Mouse (Mus musculus) mouse embryonic stem cell (cell line): ENCODE data around the gene Tufm.

ENCODE experiments used
- in situ Hi-C, 2 experiments: fragments of 300-500 bp; cut with MboI; formaldehyde crosslinking; loops; 1 replicate in 1 of 2; 3 replicates in 1 of 2; pipeline ENCODE4 v1.14.3; 2019 to 2020; ENCODE audit warnings: low sequenced_read_pairs in 2 of 2, low pct_unique_long_range_greater_than_20kb in 1 of 2, mixed read lengths in 1 of 2; ENCODE audit not compliant: unreplicated experiment in 1 of 2

Gene Tufm

GRCm38 (mm10) chr7:126463547-126463946 lies 23.6 kb upstream of the Tufm start:
- in situ Hi-C loops = no loop called here

GRCm38 (mm10) chr7:126464121-126464520 lies 23.0 kb upstream of the Tufm start:
- in situ Hi-C loops = no loop called here

- in situ Hi-C loops = no loop called here
Measured at GRCm38 (mm10) chr7:126464836-126465235, 22.3 kb upstream of the Tufm start.

GRCm38 (mm10) chr7:126465246-126466030 lies 21.7 kb upstream of the Tufm start:
- in situ Hi-C loops = no loop called here

- in situ Hi-C loops = no loop called here
Measured at GRCm38 (mm10) chr7:126466116-126466515, 21.0 kb upstream of the Tufm start.

- in situ Hi-C loops = no loop called here
Measured at GRCm38 (mm10) chr7:126466707-126467106, 20.5 kb upstream of the Tufm start.

- in situ Hi-C loops = no loop called here
Measured at GRCm38 (mm10) chr7:126467271-126467670, 19.9 kb upstream of the Tufm start.

GRCm38 (mm10) chr7:126467834-126468627 lies 19.1 kb upstream of the Tufm start:
- in situ Hi-C loops = no loop called here

- in situ Hi-C loops = no loop called here
Measured at GRCm38 (mm10) chr7:126470077-126470476, 17.1 kb upstream of the Tufm start.

GRCm38 (mm10) chr7:126471361-126471760 lies 15.8 kb upstream of the Tufm start:
- in situ Hi-C loops = no loop called here

- in situ Hi-C loops = no loop called here
Measured at GRCm38 (mm10) chr7:126471853-126472252, 15.3 kb upstream of the Tufm start.

GRCm38 (mm10) chr7:126472306-126472705 lies 14.9 kb upstream of the Tufm start:
- in situ Hi-C loops = no loop called here

GRCm38 (mm10) chr7:126472713-126473112 lies 14.4 kb upstream of the Tufm start:
- in situ Hi-C loops = no loop called here

- in situ Hi-C loops = no loop called here
Measured at GRCm38 (mm10) chr7:126473470-126474086, 13.6 kb upstream of the Tufm start.

GRCm38 (mm10) chr7:126474486-126474955 lies 12.6 kb upstream of the Tufm start:
- in situ Hi-C loops = no loop called here

GRCm38 (mm10) chr7:126474993-126475581 lies 12.1 kb upstream of the Tufm start, which contains the start of gene Sh2b1:
Gene Sh2b1 (minus strand): TSS chr7:126475424.
- in situ Hi-C loops = no loop called here

GRCm38 (mm10) chr7:126481699-126482098 lies 5.5 kb upstream of the Tufm start:
- in situ Hi-C loops = loop anchor here in 1 of 2 experiments (5.0 kb wide), 1 partner anchor 46 kb away; no protein-coding TSS in a partner anchor

GRCm38 (mm10) chr7:126482392-126482871 lies 4.7 kb upstream of the Tufm start:
- in situ Hi-C loops = loop anchor here in 1 of 2 experiments (5.0 kb wide), 1 partner anchor 45 kb away; no protein-coding TSS in a partner anchor
